Mouse (Mus musculus) lung, postnatal 4 days (tissue): ENCODE data around the gene Dhx30.
A peak's percentile ranks its signal among the peaks of the same experiment; 100 is the strongest.
"Not testable (repeated sequence)": the region's sequence is repeated elsewhere in the genome, so short reads cannot be mapped to it uniquely, and the experiment has no call there.

Experiments used
- DNase-seq, 2 experiments: peaks; one replicate each; pipeline ENCODE4 v3.0.0; 2021

Dhx30 gene

GRCm38 (mm10) chr9:110093303-110093702 lies 24.3 kb downstream of the Dhx30 start:
- no peak for DNase-seq

GRCm38 (mm10) chr9:110085693-110086092 lies 31.9 kb downstream of the Dhx30 start:
- no peak for DNase-seq

GRCm38 (mm10) chr9:110084201-110084964 lies 33.2 kb downstream of the Dhx30 start:
- DNase-seq: peak; percentile 55 to 84

GRCm38 (mm10) chr9:110081066-110081465 lies 36.6 kb downstream of the Dhx30 start:
- DNase-seq: no peak

- DNase-seq: not testable (repeated sequence)
These were observed 41.2 kb downstream of the Dhx30 start for GRCm38 (mm10) chr9:110076468-110076867.

GRCm38 (mm10) chr9:110071843-110072242 lies 45.8 kb downstream of the Dhx30 start:
- peak; percentile 67 to 83 for DNase-seq

GRCm38 (mm10) chr9:110071011-110071410 lies 46.6 kb downstream of the Dhx30 start:
- no peak for DNase-seq

GRCm38 (mm10) chr9:110070358-110070757 lies 47.3 kb downstream of the Dhx30 start:
- DNase-seq: peak; percentile 34 to 62

- DNase-seq: no peak
These were observed 48.9 kb downstream of the Dhx30 start for GRCm38 (mm10) chr9:110068745-110069144.

GRCm38 (mm10) chr9:110064641-110065040 lies 53.0 kb downstream of the Dhx30 start:
- DNase-seq: no peak

GRCm38 (mm10) chr9:110062861-110063260 lies 54.8 kb downstream of the Dhx30 start:
- no peak for DNase-seq

- no peak for DNase-seq
These were observed 55.2 kb downstream of the Dhx30 start for GRCm38 (mm10) chr9:110062405-110062804.

- DNase-seq: no peak
These were observed 56.9 kb downstream of the Dhx30 start for GRCm38 (mm10) chr9:110060761-110061160.

- DNase-seq: no peak
These were observed 60.4 kb downstream of the Dhx30 start for GRCm38 (mm10) chr9:110057200-110057599.

- no peak for DNase-seq
These were observed 62.8 kb downstream of the Dhx30 start for GRCm38 (mm10) chr9:110054781-110055180.

- no peak for DNase-seq
These were observed 63.6 kb downstream of the Dhx30 start for GRCm38 (mm10) chr9:110054080-110054421.

- peak in 1 of 2 experiments; percentile 34 for DNase-seq
These were observed 64.1 kb downstream of the Dhx30 start for GRCm38 (mm10) chr9:110053305-110054079.

GRCm38 (mm10) chr9:110052951-110053304 lies 64.7 kb downstream of the Dhx30 start:
- DNase-seq: no peak

- no peak for DNase-seq
These were observed 65.6 kb downstream of the Dhx30 start for GRCm38 (mm10) chr9:110051869-110052661.

- no peak for DNase-seq
These were observed 66.4 kb downstream of the Dhx30 start for GRCm38 (mm10) chr9:110051184-110051583.

GRCm38 (mm10) chr9:110047857-110048256 lies 69.8 kb downstream of the Dhx30 start:
- no peak for DNase-seq

- DNase-seq: no peak
These were observed 70.4 kb downstream of the Dhx30 start for GRCm38 (mm10) chr9:110047260-110047659.

- DNase-seq: no peak
These were observed 71.8 kb downstream of the Dhx30 start for GRCm38 (mm10) chr9:110045763-110046377.
